Mouse (Mus musculus) ZHBTc4 (cell line): ENCODE measurements around the gene Ift57.

Experiments used
- DNase-seq: peaks from one replicate; pipeline ENCODE4 v3.0.0-alpha.2; 2011; ENCODE audit warnings: low read depth, low spot score

Gene Ift57

GRCm38 (mm10) chr16:49698620-49699525 is at the start of gene Ift57:
TSS of gene Ift57 (plus strand) at chr16:49699233.
- DNase-seq = peak; percentile 98

- DNase-seq = no peak
Measured at GRCm38 (mm10) chr16:49657182-49657581, 41.9 kb upstream of the Ift57 start.

GRCm38 (mm10) chr16:49658029-49658428 is 41.0 kb upstream of the Ift57 start:
- no peak for DNase-seq

GRCm38 (mm10) chr16:49659131-49659530 is 39.9 kb upstream of the Ift57 start:
- DNase-seq = no peak

GRCm38 (mm10) chr16:49660111-49660510 is 38.9 kb upstream of the Ift57 start:
- no peak for DNase-seq

- no peak for DNase-seq
Measured at GRCm38 (mm10) chr16:49662201-49662600, 36.8 kb upstream of the Ift57 start.

- DNase-seq = no peak
Measured at GRCm38 (mm10) chr16:49664677-49665076, 34.4 kb upstream of the Ift57 start.

GRCm38 (mm10) chr16:49679666-49680065 is 19.4 kb upstream of the Ift57 start:
- no peak for DNase-seq

- no peak for DNase-seq
Measured at GRCm38 (mm10) chr16:49684961-49685360, 14.1 kb upstream of the Ift57 start.

GRCm38 (mm10) chr16:49699821-49700220 is 788 bp downstream of the Ift57 start:
- DNase-seq = no peak

GRCm38 (mm10) chr16:49708074-49708473 is 9.0 kb downstream of the Ift57 start:
- no peak for DNase-seq

GRCm38 (mm10) chr16:49710188-49710587 is 11.2 kb downstream of the Ift57 start:
- no peak for DNase-seq

GRCm38 (mm10) chr16:49713302-49713701 is 14.3 kb downstream of the Ift57 start:
- no peak for DNase-seq

- no peak for DNase-seq
Measured at GRCm38 (mm10) chr16:49720671-49721070, 21.6 kb downstream of the Ift57 start.

- DNase-seq = no peak
Measured at GRCm38 (mm10) chr16:49721678-49722077, 22.6 kb downstream of the Ift57 start.

- no peak for DNase-seq
Measured at GRCm38 (mm10) chr16:49723222-49723621, 24.2 kb downstream of the Ift57 start.

GRCm38 (mm10) chr16:49724232-49724631 is 25.2 kb downstream of the Ift57 start:
- no peak for DNase-seq

GRCm38 (mm10) chr16:49724931-49725330 is 25.9 kb downstream of the Ift57 start:
- DNase-seq = no peak

- no peak for DNase-seq
Measured at GRCm38 (mm10) chr16:49725446-49725845, 26.4 kb downstream of the Ift57 start.

- DNase-seq = peak; percentile 69
Measured at GRCm38 (mm10) chr16:49726216-49726615, 27.2 kb downstream of the Ift57 start.

- DNase-seq = no peak
Measured at GRCm38 (mm10) chr16:49726761-49727160, 27.7 kb downstream of the Ift57 start.

GRCm38 (mm10) chr16:49736536-49736935 is 37.5 kb downstream of the Ift57 start:
- DNase-seq = no peak

- DNase-seq = no peak
Measured at GRCm38 (mm10) chr16:49747360-49747759, 48.3 kb downstream of the Ift57 start.
